Mouse (Mus musculus) spleen, postnatal 36 days (tissue): Measurements from ENCODE around the gene Ptpru.

Experiments
- DNase-seq, 2 experiments: peaks; one replicate each; pipeline ENCODE4 v3.0.0; 2022; ENCODE audit warnings: low spot score in 2 of 2, mixed read lengths in 1 of 2

The Ptpru gene

GRCm38 (mm10) chr4:131837872-131838524 lies at the start of gene Ptpru:
Gene Ptpru (minus strand): TSS chr4:131838288.
- DNase-seq: peak; percentile 69

GRCm38 (mm10) chr4:131885376-131885775 lies 47.3 kb upstream of the Ptpru start:
- no peak for DNase-seq

- no peak for DNase-seq
Measured at GRCm38 (mm10) chr4:131883571-131883970, 45.5 kb upstream of the Ptpru start.

GRCm38 (mm10) chr4:131881306-131881705 lies 43.2 kb upstream of the Ptpru start:
- no peak for DNase-seq

- no peak for DNase-seq
Measured at GRCm38 (mm10) chr4:131879692-131880091, 41.6 kb upstream of the Ptpru start.

- DNase-seq: no peak
Measured at GRCm38 (mm10) chr4:131876836-131877235, 38.7 kb upstream of the Ptpru start.

GRCm38 (mm10) chr4:131875242-131875641 lies 37.2 kb upstream of the Ptpru start:
- DNase-seq: no peak

GRCm38 (mm10) chr4:131874567-131874966 lies 36.5 kb upstream of the Ptpru start:
- no peak for DNase-seq

- no peak for DNase-seq
Measured at GRCm38 (mm10) chr4:131874169-131874536, 36.1 kb upstream of the Ptpru start.

- peak; percentile 94 for DNase-seq
Measured at GRCm38 (mm10) chr4:131873293-131874168, 35.4 kb upstream of the Ptpru start, which contains the start of gene Srsf4. Gene Srsf4 (plus strand): TSS chr4:131873617.

- DNase-seq: no peak
Measured at GRCm38 (mm10) chr4:131872672-131873292, 34.7 kb upstream of the Ptpru start.

GRCm38 (mm10) chr4:131861341-131861739 lies 23.3 kb upstream of the Ptpru start:
- peak in 1 of 2 experiments; percentile 8 for DNase-seq

GRCm38 (mm10) chr4:131860492-131861340 lies 22.6 kb upstream of the Ptpru start:
- peak; percentile 67 to 75 for DNase-seq

GRCm38 (mm10) chr4:131854950-131855349 lies 16.9 kb upstream of the Ptpru start:
- DNase-seq: no peak

GRCm38 (mm10) chr4:131849986-131850638 lies 12.0 kb upstream of the Ptpru start:
- DNase-seq: no peak

GRCm38 (mm10) chr4:131848082-131848481 lies 10.0 kb upstream of the Ptpru start:
- DNase-seq: no peak

- DNase-seq: no peak
Measured at GRCm38 (mm10) chr4:131845991-131846778, 8.1 kb upstream of the Ptpru start.

- DNase-seq: peak; percentile 85 to 89
Measured at GRCm38 (mm10) chr4:131843290-131843743, 5.2 kb upstream of the Ptpru start, which contains the start of gene Mecr. Gene Mecr (plus strand): TSS chr4:131843470.

- DNase-seq: no peak
Measured at GRCm38 (mm10) chr4:131836891-131837491, 1.1 kb downstream of the Ptpru start.
